Comparison of ENCODE assay signal across 8 mouse cellular contexts in the genomic region with DNA sequence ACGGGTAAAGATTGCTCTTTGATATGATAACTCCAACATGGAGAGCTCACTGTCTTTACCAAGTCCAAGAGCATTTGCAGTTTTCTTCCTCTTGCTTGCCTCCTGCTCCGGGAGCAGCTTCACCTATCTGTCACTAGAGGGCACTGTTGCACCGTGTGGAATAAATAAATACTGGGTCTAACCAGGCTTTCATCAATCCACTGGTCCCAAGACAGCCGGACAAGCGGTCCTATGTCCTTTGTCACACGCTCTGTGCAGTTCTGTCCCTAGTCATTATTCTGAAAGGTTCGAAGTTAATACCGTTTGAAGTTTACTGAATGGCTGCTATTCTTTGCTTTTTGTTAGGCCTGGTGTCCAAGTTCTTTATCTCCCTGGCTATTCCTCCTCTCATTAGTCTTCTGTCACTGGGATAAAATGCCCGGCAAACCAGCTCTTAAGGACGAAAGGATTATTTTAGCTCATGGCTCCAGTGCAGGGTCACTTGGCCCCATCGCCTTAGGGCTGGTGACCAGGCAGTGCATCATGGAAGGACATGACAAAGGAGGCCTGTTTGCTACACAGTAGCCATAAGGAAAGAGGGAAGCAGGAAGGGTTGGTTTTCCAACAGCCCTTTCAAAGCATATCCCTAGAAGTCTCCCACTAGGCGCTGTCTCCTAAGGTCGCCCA. TPM values are rescaled to one million over a fixed set of nuclear protein-coding genes. Genes with fewer than 3 reads are reported as not detected.
DNase-seq lines count a peak whose midpoint lies in the region; ATAC-seq and TF ChIP-seq lines count a peak whose summit lies in the region.

No protein-coding gene starts in this region.

- TF ChIP-seq CTCF in ES-Bruce4 (IDR thresholded peaks at IDR 0.05; ENCODE audit: low read depth, low read length) = peak; percentile 79
- peak; percentile 78 for TF ChIP-seq CTCF in bone marrow macrophage, adult 2 months (IDR thresholded peaks at IDR 0.05; ENCODE audit: low read depth, low read length)

- H3K9ac ChIP-seq in ES-Bruce4 (ENCODE audit: low read depth, poor library complexity, severe bottlenecking) = no peak overlapping the region
- peak overlapping the region; percentile 25; the same call in 1 of the 2 replicates for H3K9ac ChIP-seq in neural tube, embryonic 14.5 days (replicated peaks; ENCODE audit: low read depth, low read length)

- H3K4me2 ChIP-seq in neural tube, embryonic 14.5 days (ENCODE audit: low read depth, low read length) = no peak overlapping the region

- H3K27me3 ChIP-seq in ES-Bruce4 (ENCODE audit: control insufficient read depth, insufficient read depth, low read length, poor library complexity, severe bottlenecking) = no peaks in the 10 kb centered on the region
- peaks cover 10% of the 10 kb centered on the region for H3K27me3 ChIP-seq in forebrain, embryonic 10.5 days (ENCODE audit: poor library complexity, severe bottlenecking)
- 0 out of 2 replicates have a peak, but pooled peaks cover 2% of the 10 kb centered on the region for H3K27me3 ChIP-seq in neural tube, embryonic 14.5 days (ENCODE audit: control insufficient read depth, insufficient read depth, low read length)

- WGBS in forebrain, embryonic 10.5 days = 22% methylated on average over 13 of the region's 13 CpGs
- 19% methylated on average over 13 of the region's 13 CpGs for WGBS in neural tube, embryonic 14.5 days

- intact Hi-C loops in heart, postnatal 10 days (cut with DNase I) = loop anchor here (2.0 to 10.0 kb wide), 5 partner anchors 92 to 762 kb away; no protein-coding TSS in a partner anchor

- no peaks in the 10 kb centered on the region for H3K36me3 ChIP-seq in ES-Bruce4 (ENCODE audit: control insufficient read depth, insufficient read depth, low read length, poor library complexity, severe bottlenecking)
- no peaks in the 10 kb centered on the region for H3K36me3 ChIP-seq in forebrain, embryonic 10.5 days (replicated peaks)
- H3K36me3 ChIP-seq in neural tube, embryonic 14.5 days (ENCODE audit: control insufficient read depth, insufficient read depth, low read length) = no peaks in the 10 kb centered on the region

- ATAC-seq in neural tube, embryonic 14.5 days (ENCODE audit: low read depth) = peak; percentile 77

- H3K9me3 ChIP-seq in ES-Bruce4 (replicated peaks; ENCODE audit: control insufficient read depth, insufficient read depth, low read length, poor library complexity, severe bottlenecking) = no peaks in the 10 kb centered on the region
- no peaks in the 10 kb centered on the region for H3K9me3 ChIP-seq in forebrain, embryonic 10.5 days
- no peaks in the 10 kb centered on the region for H3K9me3 ChIP-seq in neural tube, embryonic 14.5 days (ENCODE audit: control insufficient read depth, low read length)

- no peak for TF ChIP-seq EP300 in ES-Bruce4 (IDR thresholded peaks at IDR 0.05; ENCODE audit: insufficient read depth, low read depth, low read length)

- H3K4me1 ChIP-seq in ES-Bruce4 (ENCODE audit: control insufficient read depth, insufficient read depth, low read length) = no peaks in the 10 kb centered on the region
- H3K4me1 ChIP-seq in bone marrow macrophage, adult 2 months (ENCODE audit: control insufficient read depth, insufficient read depth, low read length) = no peaks in the 10 kb centered on the region
- H3K4me1 ChIP-seq in forebrain, embryonic 10.5 days = peaks cover 13% of the 10 kb centered on the region
- H3K4me1 ChIP-seq in neural tube, embryonic 14.5 days (ENCODE audit: control insufficient read depth, insufficient read depth, low read length) = peaks cover 6% of the 10 kb centered on the region; the same call in 1 of the 2 replicates

- H3K4me3 ChIP-seq in ES-Bruce4 (ENCODE audit: low read depth, low read length) = no peak overlapping the region
- no peak overlapping the region for H3K4me3 ChIP-seq in bone marrow macrophage, adult 2 months (ENCODE audit: insufficient read depth, low read length)
- no peak overlapping the region for H3K4me3 ChIP-seq in forebrain, embryonic 10.5 days
- no peak overlapping the region for H3K4me3 ChIP-seq in neural tube, embryonic 14.5 days (ENCODE audit: low read depth, low read length)

- peak; percentile 71 for DNase-seq in forebrain, embryonic 10.5 days (ENCODE audit: extremely low spot score, low spot score)
- peak; percentile 73 to 78 for DNase-seq in heart, postnatal 10 days
- DNase-seq in kidney, postnatal 14 days = peak; percentile 71
- DNase-seq in lung, adult 18-20 months = peak; percentile 50 to 62
- peak; percentile 45 for DNase-seq in testis, postnatal 14 days (ENCODE audit: low spot score)

- H3K27ac ChIP-seq in ES-Bruce4 (ENCODE audit: insufficient read depth, low read length) = no peak overlapping the region
- H3K27ac ChIP-seq in bone marrow macrophage, adult 2 months (ENCODE audit: insufficient read depth, low read depth, low read length) = no peak overlapping the region
- peak overlapping the region; percentile 57; the same call in 1 of the 2 replicates for H3K27ac ChIP-seq in forebrain, embryonic 10.5 days
- no peak overlapping the region for H3K27ac ChIP-seq in neural tube, embryonic 14.5 days (ENCODE audit: low read depth, low read length)

- TF ChIP-seq POLR2A in ES-Bruce4 (IDR thresholded peaks at IDR 0.05; ENCODE audit: insufficient read depth, low read length) = no peak
- TF ChIP-seq POLR2A in bone marrow macrophage, adult 2 months (IDR thresholded peaks at IDR 0.05; ENCODE audit: borderline replicate concordance, low read depth, low read length) = no peak

RNA-seq across cellular contexts. Expression of gene Mcoln2, which starts 35.5 kb away (rescaled TPM):
- polyA plus RNA-seq in ES-Bruce4 (2011; ENCODE audit: insufficient read depth, insufficient read length, low read depth, missing spikeins) = not detected in 2 replicates
- polyA plus RNA-seq in bone marrow macrophage, adult 2 months (2012; ENCODE audit: insufficient read depth, insufficient read length, missing spikeins) = 33.5 and 35.3 TPM in 2 replicates
- 0.25 and 0.30 TPM in 2 replicates for polyA plus RNA-seq in forebrain, embryonic 10.5 days (2016; fragmentation: Nextera tagmentation; extraction: Ambion mirVana)
- under 1 TPM; 0.29 to 0.72 TPM for total RNA-seq in heart, postnatal 10 days (2021)
- polyA plus RNA-seq in neural tube, embryonic 14.5 days (2014; fragmentation: Nextera tagmentation; extraction: Ambion mirVana) = not detected in 2 replicates

RNA-seq across cellular contexts. Expression of gene Lpar3, which starts 35.6 kb away (rescaled TPM):
- 0.27 and 0.33 TPM in 2 replicates for polyA plus RNA-seq in ES-Bruce4 (2011; ENCODE audit: insufficient read depth, insufficient read length, low read depth, missing spikeins)
- not detected in 2 replicates for polyA plus RNA-seq in bone marrow macrophage, adult 2 months (2012; ENCODE audit: insufficient read depth, insufficient read length, missing spikeins)
- 0.47 and 0.52 TPM in 2 replicates for polyA plus RNA-seq in forebrain, embryonic 10.5 days (2016; fragmentation: Nextera tagmentation; extraction: Ambion mirVana)
- total RNA-seq in heart, postnatal 10 days (2021) = 1 to 10 TPM; 3.0 TPM
- 0.40 and 0.66 TPM in 2 replicates for polyA plus RNA-seq in neural tube, embryonic 14.5 days (2014; fragmentation: Nextera tagmentation; extraction: Ambion mirVana)

Comparison
In these comparisons a context has a peak if more than half of its experiments do, and no peak if none do; other contexts are left out.
1. RNA of gene Mcoln2, which starts 35.5 kb away (polyA plus RNA-seq): 33.5 to 35.3 TPM in bone marrow macrophage, adult 2 months; 0.25 to 0.30 TPM in forebrain, embryonic 10.5 days, not detected in neural tube, embryonic 14.5 days and not detected in ES-Bruce4; every median in the first group is over 10 times any median in the second.
2. Peak in every context shown above with its lines, with median percentiles within 50 percentile points of each other: DNase-seq.